ENCODE assay signal across 10 mouse cellular contexts in genomic region chr8:61700298-61700697, GRCm38 (mm10).
DNase-seq lines count a peak whose midpoint lies in the region; ATAC-seq and TF ChIP-seq lines count a peak whose summit lies in the region.
"Had no signal": no experiment of that assay in that cellular context is flagged by ENCODE, and none has a peak within 500 bp of the region (broad histone marks: within the 10 kb centered on the region; RNA-seq: fewer than 3 reads in every experiment).

No protein-coding gene starts in this region.

- 88% methylated on average over 1 of the region's 1 CpGs for WGBS in forebrain, postnatal 0 days

- DNase-seq in cerebellum, postnatal 14 days, result peak; percentile 12 to 31
- no peak for DNase-seq in cerebellum, adult 11-12 months
- peak; percentile 41 for DNase-seq in lung, postnatal 14 days
- no peak for DNase-seq in lung, postnatal 4 days
- no peak for DNase-seq in forebrain, postnatal 0 days
- DNase-seq in thymus, postnatal 0 days (ENCODE audit: low spot score), result peak; percentile 42
- no peak for DNase-seq in B cell, adult 2 months
- DNase-seq in MN1 (ENCODE audit: low spot score), result no peak

- no peak overlapping the region for H3K4me3 ChIP-seq in forebrain, postnatal 0 days (ENCODE audit: low read depth, low read length)
- H3K4me3 ChIP-seq: heart, embryonic 15.5 days had no signal

- peaks cover 10% of the 10 kb centered on the region for H3K4me1 ChIP-seq in forebrain, postnatal 0 days (ENCODE audit: insufficient read depth)

- H3K27ac ChIP-seq in forebrain, postnatal 0 days (ENCODE audit: low read depth, low read length), result no peak overlapping the region
- H3K27ac ChIP-seq: heart, embryonic 15.5 days; macrophage had no signal

- no peak overlapping the region for H3K4me2 ChIP-seq in forebrain, postnatal 0 days (ENCODE audit: low read depth)
- H3K4me2 ChIP-seq: heart, embryonic 15.5 days had no signal

- H3K36me3 ChIP-seq in forebrain, postnatal 0 days (ENCODE audit: insufficient read depth), result no peaks in the 10 kb centered on the region

- TF ChIP-seq CTCF in forebrain, postnatal 0 days (IDR thresholded peaks at IDR 0.05; ENCODE audit: low read depth), result peak; percentile 28

- H3K9me3 ChIP-seq in forebrain, postnatal 0 days (ENCODE audit: low read length), result no peaks in the 10 kb centered on the region
- H3K9me3 ChIP-seq: heart, embryonic 15.5 days had no signal

- no peak overlapping the region for H3K9ac ChIP-seq in forebrain, postnatal 0 days
- H3K9ac ChIP-seq: heart, embryonic 15.5 days had no signal

- no peak for ATAC-seq in forebrain, postnatal 0 days

- H3K27me3 ChIP-seq in forebrain, postnatal 0 days (ENCODE audit: insufficient read depth, low read length), result no peaks in the 10 kb centered on the region
- H3K27me3 ChIP-seq: heart, embryonic 15.5 days had no signal

Comparison
In these comparisons a context has a peak if more than half of its experiments do, and no peak if none do; other contexts are left out.
1. DNase-seq: peak in cerebellum, postnatal 14 days (2 of 2), lung, postnatal 14 days (single experiment) and thymus, postnatal 0 days (single experiment); none in cerebellum, adult 11-12 months (single experiment), lung, postnatal 4 days (0 of 2), forebrain, postnatal 0 days (single experiment), B cell, adult 2 months (0 of 2) and MN1 (single experiment).